Mouse (Mus musculus) limb, embryonic 14.5 days (tissue): ENCODE results near the gene Fam169a. TPM values are rescaled to one million over a fixed set of nuclear protein-coding genes. Genes with fewer than 3 reads are reported as not detected.
"Not testable (repeated sequence)": the region's sequence is repeated elsewhere in the genome, so short reads cannot be mapped to it uniquely, and the experiment has no call there.

Source experiments
- ATAC-seq: fragments of 200-750 bp; cut with Nextera tagmentation; 2 replicates; pipeline ENCODE4 v1.8.0; 2017; ENCODE audit warnings: low read depth, moderate number of reproducible peaks, moderate TSS enrichment; ENCODE audit not compliant: low FRiP score
- DNase-seq: peaks from one replicate; pipeline ENCODE4 v3.0.0-alpha.2; 2015; ENCODE audit warnings: low spot score
- H3K27ac ChIP-seq: fragments of 300-500 bp; sonication (generic); replicated peaks from 2 replicates; pipeline ENCODE4 v1.5.1; 2014; ENCODE audit warnings: low read depth, mild to moderate bottlenecking, low read length, moderate library complexity, mixed read lengths
- H3K27me3 ChIP-seq: fragments of 300-500 bp; sonication (generic); 2 replicates; pipeline ENCODE4 v1.6.1; 2014; ENCODE audit warnings: low read length, mixed read lengths; ENCODE audit not compliant: control insufficient read depth, insufficient read depth
- H3K36me3 ChIP-seq: fragments of 300-500 bp; sonication (generic); 2 replicates; pipeline ENCODE4 v1.6.1; 2014; ENCODE audit warnings: mild to moderate bottlenecking, low read length, moderate library complexity, mixed read lengths; ENCODE audit not compliant: control insufficient read depth, insufficient read depth
- H3K4me1 ChIP-seq: fragments of 300-500 bp; sonication (generic); 2 replicates; pipeline ENCODE4 v1.6.1; 2014; ENCODE audit warnings: antibody characterized with exemption, low read length, mixed read lengths; ENCODE audit not compliant: control insufficient read depth, insufficient read depth
- H3K4me2 ChIP-seq: fragments of 300-500 bp; sonication (generic); replicated peaks from 2 replicates; pipeline ENCODE4 v1.6.1; 2014; ENCODE audit warnings: low read depth, mild to moderate bottlenecking, low read length, moderate library complexity; ENCODE audit not compliant: severe bottlenecking
- H3K4me3 ChIP-seq: fragments of 300-500 bp; sonication (generic); replicated peaks from 2 replicates; pipeline ENCODE4 v1.5.1; 2014; ENCODE audit warnings: low read length
- H3K9ac ChIP-seq: fragments of 300-500 bp; sonication (generic); 2 replicates; pipeline ENCODE4 v1.6.1; 2014; ENCODE audit warnings: mild to moderate bottlenecking, low read depth, low read length, moderate library complexity; ENCODE audit not compliant: severe bottlenecking
- H3K9me3 ChIP-seq: fragments of 300-500 bp; sonication (generic); 2 replicates; pipeline ENCODE4 v1.6.1; 2016; ENCODE audit warnings: low read length; ENCODE audit not compliant: control insufficient read depth
- POLR2A ChIP-seq: fragments of 200-500 bp; IDR thresholded peaks from 2 replicates; pipeline ENCODE4 v1.8.0; 2012; ENCODE audit warnings: inconsistent platforms, mild to moderate bottlenecking, moderate library complexity, borderline replicate concordance; ENCODE audit not compliant: insufficient read depth, insufficient read length; ENCODE audit errors: extremely low read depth
- WGBS: fragments of 180-500 bp; shearing (Covaris S2); extraction: QIAGEN DNeasy Blood & Tissue Kit; methylation state at CpG from one replicate; pipeline ENCODE4 v1.1.7; 2014; 5-methylcytosine and 5-hydroxymethylcytosine counted together
- polyA plus RNA-seq, 2 experiments: library from polyadenylated mRNA; depleted of rRNA in 1 of 2; stranded (reverse) in 1 of 2; unstranded in 1 of 2; fragments of >200 nt; fragmentation: Nextera tagmentation in 1 of 2; extraction: Ambion mirVana in 1 of 2; gene quantifications; 2 replicates each; pipeline versions ENCODE4 v1.2.1 to v1.2.3; 2012 to 2014

Gene Fam169a
- polyA plus RNA-seq, 2 experiments: 1.7 to 2.8 TPM

DNA sequence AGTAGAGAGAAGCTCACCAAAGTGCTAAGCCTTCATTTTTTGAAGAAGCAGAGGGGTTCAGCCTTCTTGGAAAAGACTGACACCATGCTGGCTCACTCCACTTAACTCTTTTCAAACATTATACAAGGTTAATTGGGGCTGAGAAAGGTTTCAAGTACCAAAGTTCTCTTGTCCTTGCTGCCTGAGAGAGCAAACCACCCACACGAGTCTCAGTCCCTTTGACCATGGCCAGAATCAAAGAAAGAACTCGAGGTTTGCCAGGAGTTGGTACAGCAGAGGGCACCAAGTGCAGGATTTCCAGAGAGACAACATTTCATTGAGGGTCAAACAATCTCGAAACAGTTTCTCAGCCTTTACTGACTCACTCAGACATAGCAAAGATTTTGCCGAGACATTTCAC is 42.0 kb downstream of the Fam169a start:
- Histone ChIP-seq H3K27ac (no peak overlapping the region), H3K36me3 (peaks cover 7% of the 10 kb centered on the region; the same call in 1 of the 2 replicates), H3K27me3 (no peaks in the 10 kb centered on the region), H3K9me3 (no peaks in the 10 kb centered on the region), H3K4me2 (no peak overlapping the region), H3K4me1 (no peaks in the 10 kb centered on the region), H3K4me3 (no peak overlapping the region), H3K9ac (no peak overlapping the region)
- 77% methylated on average over 4 of the region's 4 CpGs for WGBS
- TF ChIP-seq POLR2A: no peak
- DNase-seq (no peak), ATAC-seq (no peak)

DNA sequence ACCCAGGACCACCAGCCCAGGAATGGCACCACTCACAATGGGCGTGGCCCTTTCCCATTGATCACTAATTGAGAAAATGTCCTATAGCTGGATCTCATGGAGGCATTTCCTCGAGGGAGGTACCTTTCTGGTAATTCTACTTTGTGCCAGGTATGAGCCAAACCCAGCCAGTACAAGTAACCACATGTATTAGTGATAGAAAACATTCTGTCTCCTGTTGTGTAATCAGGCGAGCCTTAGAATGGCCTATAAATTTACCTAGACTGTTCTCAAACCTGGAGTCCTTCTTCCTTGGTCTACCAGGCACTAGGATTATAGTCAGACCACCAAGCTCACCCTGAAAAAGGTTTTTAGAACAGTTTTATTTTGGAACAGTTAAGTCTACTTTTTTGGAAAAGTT is 54.3 kb downstream of the Fam169a start:
- Histone ChIP-seq H3K4me3 (no peak overlapping the region), H3K4me2 (no peak overlapping the region), H3K4me1 (no peaks in the 10 kb centered on the region), H3K27ac (no peak overlapping the region), H3K9me3 (no peaks in the 10 kb centered on the region), H3K36me3 (0 out of 2 replicates have a peak, but pooled peaks cover 2% of the 10 kb centered on the region), H3K9ac (no peak overlapping the region), H3K27me3 (no peaks in the 10 kb centered on the region)
- no peak for TF ChIP-seq POLR2A
- 70% methylated on average over 3 of the region's 3 CpGs for WGBS
- ATAC-seq (no peak), DNase-seq (no peak)

- H3K4me1 ChIP-seq, H3K27me3 ChIP-seq, ATAC-seq, H3K9me3 ChIP-seq, DNase-seq, H3K27ac ChIP-seq, H3K4me2 ChIP-seq, H3K4me3 ChIP-seq, H3K9ac ChIP-seq: not testable (repeated sequence)
- 96% methylated on average over 2 of the region's 4 CpGs for WGBS
- H3K36me3 ChIP-seq: peaks cover 28% of the 10 kb centered on the region
These were observed 62.6 kb downstream of the Fam169a start for GRCm38 (mm10) chr13:97129654-97130053.

DNA sequence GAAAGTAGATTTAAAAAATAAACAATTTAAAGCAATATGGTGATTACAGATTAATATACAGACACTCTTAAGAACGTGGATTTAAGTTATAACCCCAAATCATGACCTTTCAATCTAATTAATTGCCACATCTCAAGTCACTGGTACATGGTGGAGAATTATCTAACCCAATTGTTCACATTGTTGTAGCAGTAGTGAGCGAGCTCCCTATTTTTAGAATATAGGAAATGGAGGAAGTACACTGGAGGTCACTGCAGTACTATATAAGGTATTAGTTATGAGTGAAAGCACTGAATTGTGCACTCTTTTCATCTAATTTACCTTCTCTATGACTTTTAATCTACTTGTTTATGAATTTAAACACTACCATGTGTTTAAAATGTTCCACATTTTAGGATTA is 63.3 kb downstream of the Fam169a start:
- no CpG with 5 or more reads among the region's 2 CpGs for WGBS
- H3K4me2 ChIP-seq, H3K4me3 ChIP-seq, H3K9ac ChIP-seq, H3K27ac ChIP-seq, H3K4me1 ChIP-seq, H3K27me3 ChIP-seq, H3K9me3 ChIP-seq, ATAC-seq, DNase-seq: not testable (repeated sequence)
- peaks cover 32% of the 10 kb centered on the region for H3K36me3 ChIP-seq

DNA sequence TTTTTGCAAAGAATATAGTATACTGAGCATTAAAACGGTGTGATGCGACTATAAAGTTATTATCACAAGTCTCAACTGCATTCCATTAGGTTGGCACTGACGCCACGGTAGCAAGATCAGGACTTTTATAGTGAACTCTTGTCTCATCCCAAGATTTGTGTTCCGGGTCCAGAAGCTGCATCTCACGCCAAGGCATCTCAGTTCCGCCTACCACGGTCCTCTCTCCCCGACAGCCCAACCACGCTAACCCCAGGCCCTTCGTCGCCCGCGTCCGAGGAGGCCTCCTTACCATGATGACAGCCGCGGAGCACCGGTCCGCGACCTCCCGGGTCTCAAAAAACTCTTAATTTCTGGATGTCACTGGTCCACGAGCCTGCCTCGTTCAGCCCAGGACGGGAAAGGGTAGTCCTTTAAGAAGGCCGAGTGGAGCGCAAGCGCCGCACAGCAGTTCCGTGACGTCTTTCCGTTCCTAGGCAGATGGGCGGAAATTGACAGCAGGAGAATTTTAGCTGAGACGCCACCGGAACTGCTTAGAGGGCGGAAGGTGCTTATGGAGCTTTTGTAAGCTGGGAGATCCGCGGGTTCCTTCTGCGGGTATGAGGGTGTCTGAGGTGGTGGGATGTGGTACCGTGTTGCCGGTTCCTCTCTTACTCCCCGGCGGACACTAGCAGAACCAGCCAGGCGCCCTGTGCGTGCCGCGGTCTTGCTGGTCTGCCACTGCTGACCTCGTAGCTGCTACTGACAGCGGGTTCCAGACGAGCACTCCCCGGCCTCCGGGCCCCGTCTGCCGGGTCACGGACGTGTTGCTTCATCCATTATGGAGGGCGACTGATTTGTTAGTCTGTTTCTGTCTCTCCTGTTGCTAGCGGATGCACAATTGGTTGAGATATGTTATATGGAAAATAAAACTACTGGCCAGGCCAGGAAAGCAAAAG is 70.6 kb downstream of the Fam169a start, which contains the start of the genes Gfm2 and Nsa2:
TSS of gene Gfm2 (plus strand) at position 472 of the 935 bp plus-strand sequence.
TSS of gene Nsa2 (minus strand) at position 472 of the 935 bp plus-strand sequence.
- ATAC-seq (peak; percentile 96), DNase-seq (peak; percentile 95)
- under 1% methylated on average over 57 of the region's 57 CpGs for WGBS
- Histone ChIP-seq H3K4me1 (peaks cover 6% of the 10 kb centered on the region), H3K27ac (peak within 1 kb of the TSS; percentile 62; the same call in 1 of the 2 replicates), H3K9ac (peak within 1 kb of the TSS; percentile 75), H3K36me3 (peaks cover 30% of the 10 kb centered on the region), H3K4me2 (peak within 1 kb of the TSS; percentile 57), H3K4me3 (peak within 1 kb of the TSS; percentile 74), H3K27me3 (no peaks in the 10 kb centered on the region), H3K9me3 (no peaks in the 10 kb centered on the region)
- no peak for TF ChIP-seq POLR2A

GRCm38 (mm10) chr13:97138404-97138931 is 71.4 kb downstream of the Fam169a start:
- Histone ChIP-seq H3K9ac (peak overlapping the region; percentile 75), H3K36me3 (peaks cover 31% of the 10 kb centered on the region), H3K4me3 (peak overlapping the region; percentile 74), H3K4me2 (peak overlapping the region; percentile 51), H3K27ac (0 out of 2 replicates have a peak overlapping the region, but pooled peaks have one; percentile 62)
- H3K4me1 ChIP-seq, H3K9me3 ChIP-seq, ATAC-seq, DNase-seq, H3K27me3 ChIP-seq: not testable (repeated sequence)
- WGBS: 28% methylated on average over 8 of the region's 8 CpGs
